Mouse (Mus musculus): ENCODE results near the gene Gabrg2. TPM values are rescaled to one million over a fixed set of nuclear protein-coding genes. Genes with fewer than 3 reads are reported as not detected.

Gene Gabrg2
- total and polyA plus RNA-seq, 3 experiments = not detected

DNA sequence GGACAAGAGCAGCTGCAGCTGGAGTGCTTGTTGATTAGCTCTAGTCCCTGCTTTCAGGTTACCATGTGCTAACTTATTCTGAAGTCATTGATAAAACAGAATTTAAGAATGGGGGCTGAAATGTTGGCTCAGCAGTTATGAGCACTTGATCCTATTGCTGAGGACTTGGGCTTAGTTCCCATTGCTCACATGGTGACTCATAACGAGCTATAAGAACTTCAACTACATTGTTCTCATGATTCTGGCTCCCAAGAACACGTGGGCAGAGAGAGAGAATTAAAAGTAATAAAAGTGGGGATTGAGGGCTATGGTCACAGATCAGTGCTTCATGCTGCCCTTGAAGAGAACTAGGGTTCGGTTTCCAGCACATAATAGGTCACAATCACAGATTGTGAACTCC lies 48.8 kb downstream of the Gabrg2 start:
- Histone ChIP-seq H3K4me3 (ENCODE audit: control insufficient read depth in 1 of 2, insufficient read depth in 1 of 2, low read depth in 2 of 2, low read length in 2 of 2) (no peak overlapping the region), H3K9ac (ENCODE audit: control insufficient read depth, low read depth, low read length, poor library complexity, severe bottlenecking) (no peak overlapping the region), H3K9me3 (replicated peaks; ENCODE audit: insufficient read depth, low read length) (no peaks in the 10 kb centered on the region), H3K27me3 (ENCODE audit: control insufficient read depth in 1 of 2, insufficient read depth in 2 of 2, low read length in 2 of 2) (no peaks in the 10 kb centered on the region), H3K27ac (ENCODE audit: control insufficient read depth, low read depth, low read length) (no peak overlapping the region), H3K36me3 (ENCODE audit: control insufficient read depth in 1 of 2, insufficient read depth in 2 of 2, low read length in 2 of 2) (no peaks in the 10 kb centered on the region), H3K4me1 (ENCODE audit: control insufficient read depth in 1 of 2, insufficient read depth in 2 of 2, low read length in 2 of 2) (no peaks in the 10 kb centered on the region), H3K79me2 (ENCODE audit: control insufficient read depth, insufficient read depth, low read length, poor library complexity) (no peaks in the 10 kb centered on the region)
- no peak for TF ChIP-seq ZNF384 (IDR thresholded peaks at IDR 0.05; ENCODE audit: low read depth, low read length)
- TF ChIP-seq TBP (IDR thresholded peaks at IDR 0.05; ENCODE audit: low read depth, low read length) = no peak
- no peak for TF ChIP-seq MYC (IDR thresholded peaks at IDR 0.05; ENCODE audit: low read depth, low read length)
- no peak for TF ChIP-seq USF1 (IDR thresholded peaks at IDR 0.05; ENCODE audit: low read depth, low read length)
- DNase-seq (ENCODE audit: low read depth, low spot score) = no peak

DNA sequence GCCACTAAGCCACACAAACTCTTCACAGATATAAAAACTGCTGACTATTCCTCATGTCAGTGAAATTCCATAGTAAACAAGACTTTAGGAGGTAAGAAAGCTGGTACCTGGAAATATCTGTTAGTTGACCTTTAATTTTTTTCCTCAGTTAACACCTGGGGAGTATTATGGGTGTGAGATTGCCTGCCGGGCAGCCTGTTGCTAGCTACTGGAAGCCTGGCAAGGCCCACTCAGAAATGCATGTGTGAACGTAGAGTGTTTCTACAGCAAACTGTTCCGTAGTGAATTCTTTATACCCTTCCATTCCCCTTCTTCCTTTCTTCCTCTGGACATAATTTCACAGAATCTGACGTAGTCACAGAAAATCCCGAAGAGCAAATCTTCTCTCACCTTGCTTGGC lies 55.2 kb downstream of the Gabrg2 start:
- no peaks in the 10 kb centered on the region for H3K9me3 ChIP-seq (replicated peaks; ENCODE audit: insufficient read depth, low read length)
- H3K27ac ChIP-seq (ENCODE audit: control insufficient read depth, low read depth, low read length) = no peak overlapping the region
- H3K27me3 ChIP-seq (ENCODE audit: control insufficient read depth in 1 of 2, insufficient read depth in 2 of 2, low read length in 2 of 2) = no peaks in the 10 kb centered on the region
- no peaks in the 10 kb centered on the region for H3K4me1 ChIP-seq (ENCODE audit: control insufficient read depth in 1 of 2, insufficient read depth in 2 of 2, low read length in 2 of 2)
- DNase-seq (ENCODE audit: low read depth, low spot score) = no peak
- H3K9ac ChIP-seq (ENCODE audit: control insufficient read depth, low read depth, low read length, poor library complexity, severe bottlenecking) = no peak overlapping the region
- no peak for TF ChIP-seq ZNF384 (IDR thresholded peaks at IDR 0.05; ENCODE audit: low read depth, low read length)
- no peak for TF ChIP-seq TAL1 (IDR thresholded peaks at IDR 0.05; ENCODE audit: low read length)
- no peak for TF ChIP-seq MEF2A (IDR thresholded peaks at IDR 0.05; ENCODE audit: extremely low read depth, insufficient replicate concordance, low read depth, low read length, poor library complexity, severe bottlenecking)
- no peak for TF ChIP-seq ELF1 (IDR thresholded peaks at IDR 0.05; ENCODE audit: low read depth, low read length)
- no peak for TF ChIP-seq CHD1 (IDR thresholded peaks at IDR 0.05; ENCODE audit: low read depth, low read length)
- TF ChIP-seq TBP (IDR thresholded peaks at IDR 0.05; ENCODE audit: low read depth, low read length) = no peak
- TF ChIP-seq TCF12 (IDR thresholded peaks at IDR 0.05; ENCODE audit: low read depth, low read length) = no peak
- TF ChIP-seq ZC3H11A (IDR thresholded peaks at IDR 0.05; ENCODE audit: low read depth, low read length) = no peak
- no peak for TF ChIP-seq KAT2A (conservative IDR thresholded peaks at IDR 0.05; ENCODE audit: low read depth, low read length)
- no peak for TF ChIP-seq MYC (IDR thresholded peaks at IDR 0.05; ENCODE audit: low read depth, low read length)
- no peak overlapping the region for H3K4me3 ChIP-seq (ENCODE audit: control insufficient read depth in 1 of 2, insufficient read depth in 1 of 2, low read depth in 2 of 2, low read length in 2 of 2)
- no peaks in the 10 kb centered on the region for H3K36me3 ChIP-seq (ENCODE audit: control insufficient read depth in 1 of 2, insufficient read depth in 2 of 2, low read length in 2 of 2)
- no peaks in the 10 kb centered on the region for H3K79me2 ChIP-seq (ENCODE audit: control insufficient read depth, insufficient read depth, low read length, poor library complexity)

GRCm38 (mm10) chr11:41937979-41938378 lies 62.7 kb downstream of the Gabrg2 start:
- Histone ChIP-seq H3K27me3 (ENCODE audit: control insufficient read depth in 1 of 2, insufficient read depth in 2 of 2, low read length in 2 of 2) (no peaks in the 10 kb centered on the region), H3K36me3 (ENCODE audit: control insufficient read depth in 1 of 2, insufficient read depth in 2 of 2, low read length in 2 of 2) (no peaks in the 10 kb centered on the region), H3K9ac (ENCODE audit: control insufficient read depth, low read depth, low read length, poor library complexity, severe bottlenecking) (no peak overlapping the region), H3K4me3 (ENCODE audit: control insufficient read depth in 1 of 2, insufficient read depth in 1 of 2, low read depth in 2 of 2, low read length in 2 of 2) (no peak overlapping the region), H3K79me2 (ENCODE audit: control insufficient read depth, insufficient read depth, low read length, poor library complexity) (no peaks in the 10 kb centered on the region), H3K27ac (ENCODE audit: control insufficient read depth, low read depth, low read length) (no peak overlapping the region), H3K4me1 (ENCODE audit: control insufficient read depth in 1 of 2, insufficient read depth in 2 of 2, low read length in 2 of 2) (no peaks in the 10 kb centered on the region), H3K9me3 (replicated peaks; ENCODE audit: insufficient read depth, low read length) (no peaks in the 10 kb centered on the region)
- no peak for DNase-seq (ENCODE audit: low read depth, low spot score)
- TF ChIP-seq POLR2AphosphoS5 (IDR thresholded peaks at IDR 0.05; ENCODE audit: borderline replicate concordance, low read depth, low read length) (no peak), ZNF384 (IDR thresholded peaks at IDR 0.05; ENCODE audit: low read depth, low read length) (no peak), MXI1 (IDR thresholded peaks at IDR 0.05; ENCODE audit: low read depth, low read length) (no peak), CHD1 (IDR thresholded peaks at IDR 0.05; ENCODE audit: low read depth, low read length) (no peak), RAD21 (IDR thresholded peaks at IDR 0.05; ENCODE audit: low read depth, low read length) (no peak), RCOR1 (IDR thresholded peaks at IDR 0.05; ENCODE audit: low read depth, low read length) (no peak), ZC3H11A (IDR thresholded peaks at IDR 0.05; ENCODE audit: low read depth, low read length) (no peak), ETS1 (IDR thresholded peaks at IDR 0.05; ENCODE audit: low read depth, low read length) (no peak), TCF12 (IDR thresholded peaks at IDR 0.05; ENCODE audit: low read depth, low read length) (no peak), MEF2A (IDR thresholded peaks at IDR 0.05; ENCODE audit: extremely low read depth, insufficient replicate concordance, low read depth, low read length, poor library complexity, severe bottlenecking) (no peak), HCFC1 (IDR thresholded peaks at IDR 0.05; ENCODE audit: low read depth, low read length) (no peak), BHLHE40 (IDR thresholded peaks at IDR 0.05; ENCODE audit: borderline replicate concordance, low read depth, low read length) (no peak), JUND (IDR thresholded peaks at IDR 0.05; ENCODE audit: low read depth, low read length) (no peak), KAT2A (conservative IDR thresholded peaks at IDR 0.05; ENCODE audit: low read depth, low read length) (no peak), USF2 (IDR thresholded peaks at IDR 0.05; ENCODE audit: borderline replicate concordance in 1 of 2, insufficient read depth in 1 of 2, low read depth in 1 of 2, low read length in 2 of 2) (no peak), TAL1 (IDR thresholded peaks at IDR 0.05; ENCODE audit: low read length) (no peak), USF1 (IDR thresholded peaks at IDR 0.05; ENCODE audit: low read depth, low read length) (no peak), CTCF (IDR thresholded peaks at IDR 0.05 in 2 of 3, conservative IDR thresholded peaks at IDR 0.05 in 1 of 3; ENCODE audit: control insufficient read depth in 1 of 3, insufficient read depth in 1 of 3, low read depth in 2 of 3, low read length in 3 of 3, poor library complexity in 1 of 3, severe bottlenecking in 1 of 3) (no peak)

Data from MEL (cell line).